Mouse (Mus musculus): Measurements from ENCODE around the gene Prkg1.

- no peak for TF ChIP-seq CTCF (IDR thresholded peaks at IDR 0.05; ENCODE audit: borderline replicate concordance, insufficient read depth, low read length)
- TF ChIP-seq POLR2A (IDR thresholded peaks at IDR 0.05; ENCODE audit: low read depth, low read length), result peak; percentile 71
Measured at GRCm38 (mm10) chr19:31762411-31763245, 2.2 kb downstream of the Prkg1 start.
